Mouse (Mus musculus): ENCODE results near the gene Slc13a4. TPM values are rescaled to one million over a fixed set of nuclear protein-coding genes. Genes with fewer than 3 reads are reported as not detected.

Gene Slc13a4
- polyA plus RNA-seq, 1 experiment: 5.7 TPM

- H3K4me1 ChIP-seq (ENCODE audit: control insufficient read depth, insufficient read depth, low read length): no peaks in the 10 kb centered on the region; the same call in 1 of the 2 replicates
- WGBS: 94% methylated on average over 13 of the region's 13 CpGs
- H3K4me3 ChIP-seq (replicated peaks; ENCODE audit: extremely low read depth, low read depth, low read length): no peak overlapping the region
- DNase-seq: no peak
- TF ChIP-seq POLR2A (IDR thresholded peaks at IDR 0.05; ENCODE audit: borderline replicate concordance, extremely low read depth, low read depth, low read length) (no peak), CTCF (IDR thresholded peaks at IDR 0.05; ENCODE audit: insufficient read depth, low read length) (no peak)
These were observed 39.2 kb downstream of the Slc13a4 start for GRCm38 (mm10) chr6:35268711-35269110.

- H3K4me3 ChIP-seq (replicated peaks; ENCODE audit: extremely low read depth, low read depth, low read length): no peak overlapping the region
- WGBS: 77% methylated on average over 15 of the region's 15 CpGs
- TF ChIP-seq POLR2A (IDR thresholded peaks at IDR 0.05; ENCODE audit: borderline replicate concordance, extremely low read depth, low read depth, low read length) (no peak), CTCF (IDR thresholded peaks at IDR 0.05; ENCODE audit: insufficient read depth, low read length) (no peak)
- H3K4me1 ChIP-seq (ENCODE audit: control insufficient read depth, insufficient read depth, low read length): no peaks in the 10 kb centered on the region
- DNase-seq: no peak
These were observed 42.2 kb downstream of the Slc13a4 start for GRCm38 (mm10) chr6:35265580-35266278.

- H3K4me1 ChIP-seq (ENCODE audit: control insufficient read depth, insufficient read depth, low read length): peaks cover 10% of the 10 kb centered on the region
- TF ChIP-seq CTCF (IDR thresholded peaks at IDR 0.05; ENCODE audit: insufficient read depth, low read length): no peak
- no peak for TF ChIP-seq POLR2A (IDR thresholded peaks at IDR 0.05; ENCODE audit: borderline replicate concordance, extremely low read depth, low read depth, low read length)
- H3K4me3 ChIP-seq (replicated peaks; ENCODE audit: extremely low read depth, low read depth, low read length): no peak overlapping the region
- no peak for DNase-seq
- 71% methylated on average over 7 of the region's 7 CpGs for WGBS
These were observed 47.4 kb downstream of the Slc13a4 start for GRCm38 (mm10) chr6:35260531-35260930.

GRCm38 (mm10) chr6:35259526-35259925, 48.4 kb downstream of the Slc13a4 start:
- peaks cover 14% of the 10 kb centered on the region for H3K4me1 ChIP-seq (ENCODE audit: control insufficient read depth, insufficient read depth, low read length)
- TF ChIP-seq POLR2A (IDR thresholded peaks at IDR 0.05; ENCODE audit: borderline replicate concordance, extremely low read depth, low read depth, low read length) (no peak), CTCF (IDR thresholded peaks at IDR 0.05; ENCODE audit: insufficient read depth, low read length) (no peak)
- no peak for DNase-seq
- no peak overlapping the region for H3K4me3 ChIP-seq (replicated peaks; ENCODE audit: extremely low read depth, low read depth, low read length)
- 40% methylated on average over 5 of the region's 5 CpGs for WGBS

GRCm38 (mm10) chr6:35258922-35259321, 49.0 kb downstream of the Slc13a4 start:
- no peak for DNase-seq
- 88% methylated on average over 2 of the region's 2 CpGs for WGBS
- TF ChIP-seq CTCF (IDR thresholded peaks at IDR 0.05; ENCODE audit: insufficient read depth, low read length) (no peak), POLR2A (IDR thresholded peaks at IDR 0.05; ENCODE audit: borderline replicate concordance, extremely low read depth, low read depth, low read length) (no peak)
- peaks cover 19% of the 10 kb centered on the region for H3K4me1 ChIP-seq (ENCODE audit: control insufficient read depth, insufficient read depth, low read length)
- no peak overlapping the region for H3K4me3 ChIP-seq (replicated peaks; ENCODE audit: extremely low read depth, low read depth, low read length)

- no peak for TF ChIP-seq POLR2A (IDR thresholded peaks at IDR 0.05; ENCODE audit: borderline replicate concordance, extremely low read depth, low read depth, low read length)
- no peak for TF ChIP-seq CTCF (IDR thresholded peaks at IDR 0.05; ENCODE audit: insufficient read depth, low read length)
- Histone ChIP-seq H3K4me1 (ENCODE audit: control insufficient read depth, insufficient read depth, low read length) (peaks cover 19% of the 10 kb centered on the region), H3K4me3 (replicated peaks; ENCODE audit: extremely low read depth, low read depth, low read length) (no peak overlapping the region)
- no peak for DNase-seq
- WGBS: 84% methylated on average over 13 of the region's 13 CpGs
These were observed 50.2 kb downstream of the Slc13a4 start for GRCm38 (mm10) chr6:35257626-35258190.

DNA sequence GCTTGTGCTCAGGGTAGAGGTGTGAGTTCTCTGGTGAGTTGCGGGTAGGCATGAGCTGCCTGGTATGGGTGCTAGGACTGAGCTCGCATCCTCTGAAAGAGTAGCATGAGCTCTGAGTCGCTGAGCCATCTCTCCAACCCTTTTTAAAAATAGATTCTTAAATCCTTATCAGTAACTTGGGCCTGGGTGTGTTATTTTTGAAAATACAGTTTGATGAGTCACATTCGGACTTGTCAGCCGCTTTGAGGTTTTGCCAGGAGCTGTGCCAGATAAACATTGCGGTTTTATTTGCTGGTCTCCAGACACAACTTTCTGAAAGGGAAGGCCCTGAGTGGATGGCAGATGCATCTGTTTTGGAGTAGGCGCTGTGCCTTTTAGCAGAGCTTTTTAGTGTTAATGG, 51.2 kb downstream of the Slc13a4 start:
- Histone ChIP-seq H3K4me1 (ENCODE audit: control insufficient read depth, insufficient read depth, low read length) (peaks cover 19% of the 10 kb centered on the region), H3K4me3 (replicated peaks; ENCODE audit: extremely low read depth, low read depth, low read length) (no peak overlapping the region)
- DNase-seq: no peak
- no peak for TF ChIP-seq POLR2A (IDR thresholded peaks at IDR 0.05; ENCODE audit: borderline replicate concordance, extremely low read depth, low read depth, low read length)
- no peak for TF ChIP-seq CTCF (IDR thresholded peaks at IDR 0.05; ENCODE audit: insufficient read depth, low read length)
- 24% methylated on average over 7 of the region's 7 CpGs for WGBS

GRCm38 (mm10) chr6:35255017-35255416, 52.9 kb downstream of the Slc13a4 start:
- 66% methylated on average over 12 of the region's 12 CpGs for WGBS
- no peak for DNase-seq
- Histone ChIP-seq H3K4me1 (ENCODE audit: control insufficient read depth, insufficient read depth, low read length) (peaks cover 19% of the 10 kb centered on the region), H3K4me3 (replicated peaks; ENCODE audit: extremely low read depth, low read depth, low read length) (no peak overlapping the region)
- TF ChIP-seq POLR2A (IDR thresholded peaks at IDR 0.05; ENCODE audit: borderline replicate concordance, extremely low read depth, low read depth, low read length): no peak
- no peak for TF ChIP-seq CTCF (IDR thresholded peaks at IDR 0.05; ENCODE audit: insufficient read depth, low read length)

DNA sequence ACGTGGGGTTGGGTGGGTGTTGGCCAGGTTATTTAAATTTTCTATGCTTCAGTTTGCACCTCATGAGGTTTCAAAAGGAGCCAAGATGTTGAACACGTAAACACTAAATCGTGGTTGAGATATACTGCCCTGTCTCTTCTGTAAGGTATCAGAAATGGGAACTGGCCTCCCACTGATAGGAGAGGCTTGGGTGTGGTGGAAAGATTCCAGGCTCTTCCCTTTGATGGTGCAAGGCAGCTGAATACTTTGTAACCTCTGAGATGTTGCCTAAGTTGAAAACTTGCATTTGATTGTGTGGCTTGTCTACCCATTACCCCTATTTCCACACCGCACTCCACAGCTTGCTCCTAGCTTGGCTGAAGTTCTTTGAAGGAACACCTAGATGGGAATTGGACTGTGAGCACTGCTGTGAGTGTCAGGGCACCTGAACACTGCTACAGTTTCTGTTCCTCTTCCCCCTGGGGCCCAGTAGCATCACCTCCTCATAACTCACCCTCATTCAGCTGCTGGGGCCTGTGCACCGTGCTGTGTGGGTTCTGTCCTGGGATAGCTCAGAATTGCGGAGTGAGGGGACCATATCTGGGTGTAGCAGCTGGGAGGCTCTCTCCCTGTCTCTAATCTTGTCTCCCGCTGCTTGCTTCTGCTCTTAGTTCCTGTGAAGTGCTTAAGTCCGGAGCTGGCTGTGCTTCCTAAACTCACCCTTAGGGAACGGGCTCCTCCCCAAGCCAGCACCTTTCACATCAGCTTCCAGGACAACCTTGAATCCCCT, 53.6 kb downstream of the Slc13a4 start:
- DNase-seq: no peak
- 50% methylated on average over 9 of the region's 9 CpGs for WGBS
- TF ChIP-seq CTCF (IDR thresholded peaks at IDR 0.05; ENCODE audit: insufficient read depth, low read length) (0 out of 2 replicates have a peak, but pooled peaks have one; percentile 1), POLR2A (IDR thresholded peaks at IDR 0.05; ENCODE audit: borderline replicate concordance, extremely low read depth, low read depth, low read length) (no peak)
- Histone ChIP-seq H3K4me1 (ENCODE audit: control insufficient read depth, insufficient read depth, low read length) (peaks cover 17% of the 10 kb centered on the region), H3K4me3 (replicated peaks; ENCODE audit: extremely low read depth, low read depth, low read length) (no peak overlapping the region)

All from lung, adult 2 months (tissue).